Mouse (Mus musculus) spleen, postnatal 10 days (tissue): Measurements from ENCODE around the gene Sesn1.
"Not testable (repeated sequence)": the region's sequence is repeated elsewhere in the genome, so short reads cannot be mapped to it uniquely, and the experiment has no call there.

Source experiments
- DNase-seq, 2 experiments: peaks; one replicate each; pipeline ENCODE4 v3.0.0; 2021 to 2022; ENCODE audit warnings: low spot score in 2 of 2

The Sesn1 gene

DNA sequence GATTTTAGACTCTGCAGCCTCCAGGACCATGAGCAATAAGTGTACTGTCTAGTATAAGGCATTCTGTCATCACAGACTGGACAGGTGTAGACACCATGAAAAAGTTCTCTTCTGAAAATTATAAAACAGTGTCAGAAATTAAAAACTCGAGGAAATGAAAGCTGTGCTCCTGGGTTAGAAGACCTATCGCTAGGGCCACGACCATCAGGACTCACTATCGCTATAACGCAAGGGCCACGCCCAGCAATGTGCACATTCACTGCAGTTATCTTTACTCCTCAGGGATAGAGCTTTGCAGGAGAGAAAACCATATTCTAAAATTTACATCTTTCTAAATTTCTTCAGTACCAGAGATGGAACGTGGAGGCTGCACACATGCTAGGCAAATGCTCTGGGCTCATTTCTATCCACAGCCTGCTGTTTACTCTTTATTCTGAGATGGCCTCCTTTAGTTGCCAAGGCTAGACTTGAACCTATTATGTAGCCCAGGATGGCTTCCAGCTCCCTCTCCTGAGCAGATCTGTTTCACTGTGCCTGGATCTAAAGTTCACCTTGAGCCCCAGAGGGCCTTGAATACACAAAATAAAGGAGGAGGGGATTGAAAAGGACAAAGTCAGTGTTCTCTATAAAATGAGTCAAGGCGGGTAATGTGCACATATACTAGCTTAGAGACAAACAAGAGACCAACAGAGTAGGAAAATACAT lies 102.7 kb downstream of the Sesn1 start:
- peak; percentile 60 to 87 for DNase-seq

DNA sequence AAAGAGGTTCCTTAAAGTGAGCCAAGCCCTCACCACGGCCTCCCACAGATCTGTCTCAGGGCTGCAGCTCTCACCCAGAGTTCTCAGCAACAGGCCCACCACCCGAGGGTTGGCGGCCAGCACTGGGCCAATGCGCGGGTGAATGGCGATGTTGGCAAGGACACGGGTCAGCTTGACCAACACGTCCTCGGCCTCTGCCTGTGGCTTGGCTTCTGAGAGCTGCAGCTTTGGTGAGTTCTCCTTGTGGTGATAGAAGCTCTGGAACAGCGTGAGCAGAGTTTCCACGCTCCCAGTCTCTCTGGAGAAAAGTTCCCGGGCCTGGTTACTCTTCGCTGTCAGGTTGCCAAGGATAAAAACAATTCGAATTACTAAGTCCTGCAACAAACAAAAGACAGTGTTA lies 117.0 kb downstream of the Sesn1 start:
- DNase-seq: no peak

GRCm38 (mm10) chr10:41930966-41931365 lies 121.2 kb downstream of the Sesn1 start:
- DNase-seq: no peak

DNA sequence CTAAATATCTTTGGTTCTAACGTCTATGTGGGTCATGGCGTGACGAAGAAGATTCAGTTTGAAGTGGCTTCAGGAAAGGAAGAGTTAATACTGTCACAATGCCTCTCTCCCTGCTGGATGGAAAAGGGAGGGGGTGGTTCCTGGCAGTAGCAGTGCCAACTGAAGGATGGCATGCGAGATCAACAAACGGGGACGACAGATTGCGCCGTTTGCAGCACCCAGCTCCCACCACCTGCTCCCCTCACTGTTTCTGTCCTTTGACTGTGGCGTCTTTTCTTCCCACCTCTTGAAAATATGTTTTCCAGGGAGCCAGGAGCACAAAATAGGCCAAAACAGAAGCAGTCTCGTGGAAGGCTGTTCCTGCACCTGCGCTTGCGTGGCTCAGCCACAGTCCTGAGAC lies 122.2 kb downstream of the Sesn1 start:
- no peak for DNase-seq

- no peak for DNase-seq
These were observed 123.2 kb downstream of the Sesn1 start for GRCm38 (mm10) chr10:41932943-41933342.

DNA sequence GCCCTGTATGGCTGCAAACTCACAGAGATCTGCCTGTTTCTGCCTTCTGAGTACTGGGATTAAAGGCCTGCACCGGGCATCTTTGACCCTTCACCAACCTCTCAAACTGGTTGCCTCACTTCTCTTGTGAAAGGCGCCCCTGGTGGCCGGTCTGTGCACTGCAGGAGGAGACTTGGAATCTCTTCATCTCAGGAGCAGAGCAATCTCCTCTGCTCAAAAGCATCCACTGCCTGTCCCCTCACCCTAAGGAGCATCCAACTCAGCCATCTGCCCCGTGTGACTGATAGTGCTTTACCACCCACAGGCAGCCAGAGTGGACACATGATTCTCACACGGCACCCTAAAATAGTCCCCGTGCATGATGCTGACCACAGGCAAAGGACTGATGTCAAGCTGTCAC lies 123.8 kb downstream of the Sesn1 start:
- DNase-seq: peak; percentile 79 to 90

DNA sequence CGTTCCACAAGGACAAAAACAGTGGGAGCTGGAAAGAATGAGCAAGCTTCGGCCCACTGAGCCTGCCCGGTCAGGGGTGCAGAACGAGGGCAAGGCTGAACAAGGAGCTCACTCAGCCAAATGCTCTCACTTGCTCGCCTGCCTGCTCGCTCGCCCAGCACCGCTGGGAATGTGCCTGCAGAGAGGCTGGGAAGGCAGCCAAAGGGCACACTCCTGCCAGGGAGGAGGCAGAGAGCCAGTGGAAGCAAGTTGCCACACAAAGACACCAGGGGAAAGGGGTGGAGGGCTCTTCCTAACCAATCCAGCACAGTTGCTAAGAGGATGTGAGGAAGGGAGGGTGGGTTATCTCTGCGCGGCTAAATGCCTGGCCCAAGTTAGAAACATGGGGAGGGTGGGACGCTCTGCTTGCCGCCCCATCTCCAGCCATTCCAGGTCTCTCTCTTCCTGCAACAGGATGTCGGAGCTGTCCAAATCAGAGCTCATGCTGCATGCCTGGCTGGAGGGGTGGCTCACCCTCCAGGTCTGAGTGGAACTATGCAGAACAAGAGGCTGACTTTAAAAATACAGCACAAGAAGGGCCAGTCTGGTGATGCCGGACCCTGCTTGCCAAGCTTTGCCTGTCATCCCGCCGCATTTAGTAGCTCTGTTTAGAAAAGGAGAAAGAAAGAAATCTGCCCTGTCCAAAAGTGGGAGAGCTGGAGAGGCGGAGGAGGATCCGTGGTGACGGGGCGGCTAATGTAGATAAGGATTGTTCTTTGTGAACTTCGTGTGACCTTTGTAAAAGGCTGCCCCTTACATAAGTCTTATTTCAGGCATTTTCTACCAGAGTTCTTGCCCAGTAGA lies 125.1 kb downstream of the Sesn1 start:
- no peak for DNase-seq

GRCm38 (mm10) chr10:41935476-41935829 lies 125.7 kb downstream of the Sesn1 start:
- DNase-seq: no peak

- DNase-seq: no peak
These were observed 126.4 kb downstream of the Sesn1 start for GRCm38 (mm10) chr10:41936100-41936499.

GRCm38 (mm10) chr10:41937176-41937575 lies 127.4 kb downstream of the Sesn1 start:
- peak in 1 of 2 experiments; percentile 42 for DNase-seq

DNA sequence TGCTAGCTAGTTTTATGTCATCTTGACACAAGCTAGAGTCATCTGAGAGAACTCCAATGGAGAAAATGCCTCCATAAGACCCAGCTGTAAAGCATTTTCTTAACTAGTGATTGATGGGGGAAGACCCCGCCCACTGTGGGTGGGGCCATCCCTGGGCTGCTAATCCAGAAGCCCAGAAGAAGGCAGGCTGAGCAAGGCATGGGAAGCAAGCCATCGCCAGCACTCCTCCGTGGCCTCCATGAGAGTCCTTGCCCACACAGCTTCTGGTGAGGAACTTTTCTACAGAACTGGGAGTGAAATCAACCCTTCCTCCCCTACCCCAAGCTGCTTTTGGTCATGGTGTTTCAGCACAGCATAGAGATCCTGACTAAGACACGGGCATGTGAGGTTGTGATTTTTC lies 129.4 kb downstream of the Sesn1 start:
- no peak for DNase-seq

DNA sequence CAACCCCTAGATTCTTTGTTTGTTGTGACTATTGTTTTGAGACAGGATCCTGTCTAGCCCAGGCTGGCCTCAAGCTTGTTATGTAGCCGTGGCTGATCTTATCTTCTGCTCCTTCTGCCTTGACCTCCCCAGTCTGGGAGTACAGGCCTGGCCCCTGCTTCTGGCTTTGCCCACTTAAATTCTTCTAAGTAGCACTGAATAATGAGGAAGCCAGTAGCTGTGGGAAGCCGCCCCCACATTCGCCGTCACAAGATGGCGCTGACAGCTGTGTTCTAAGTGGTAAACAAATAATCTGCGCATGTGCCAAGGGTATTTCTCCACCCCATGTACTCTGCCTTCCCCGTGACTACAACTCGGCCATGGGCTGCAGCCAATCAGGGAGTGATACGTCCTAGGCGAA lies 142.6 kb downstream of the Sesn1 start:
- DNase-seq: not testable (repeated sequence)

- no peak for DNase-seq
These were observed 143.3 kb downstream of the Sesn1 start for GRCm38 (mm10) chr10:41952850-41953527.

DNA sequence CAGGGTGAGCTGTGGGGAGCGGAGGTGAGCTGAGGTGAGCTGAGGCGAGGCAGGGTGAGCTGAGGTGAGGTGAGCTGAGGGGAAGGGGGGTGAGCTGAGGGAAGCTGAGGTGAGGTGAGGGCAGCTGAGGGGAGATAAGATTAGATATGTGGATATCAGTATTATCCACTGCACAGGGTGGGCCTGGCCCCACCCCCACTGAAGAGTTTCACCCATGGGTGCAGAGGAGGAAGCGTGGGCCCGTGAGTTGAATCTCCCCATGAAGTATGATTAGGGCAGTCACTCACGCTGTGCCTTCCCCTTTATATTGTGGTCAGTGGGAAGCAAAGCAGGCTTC lies 143.8 kb downstream of the Sesn1 start:
- no peak for DNase-seq

DNA sequence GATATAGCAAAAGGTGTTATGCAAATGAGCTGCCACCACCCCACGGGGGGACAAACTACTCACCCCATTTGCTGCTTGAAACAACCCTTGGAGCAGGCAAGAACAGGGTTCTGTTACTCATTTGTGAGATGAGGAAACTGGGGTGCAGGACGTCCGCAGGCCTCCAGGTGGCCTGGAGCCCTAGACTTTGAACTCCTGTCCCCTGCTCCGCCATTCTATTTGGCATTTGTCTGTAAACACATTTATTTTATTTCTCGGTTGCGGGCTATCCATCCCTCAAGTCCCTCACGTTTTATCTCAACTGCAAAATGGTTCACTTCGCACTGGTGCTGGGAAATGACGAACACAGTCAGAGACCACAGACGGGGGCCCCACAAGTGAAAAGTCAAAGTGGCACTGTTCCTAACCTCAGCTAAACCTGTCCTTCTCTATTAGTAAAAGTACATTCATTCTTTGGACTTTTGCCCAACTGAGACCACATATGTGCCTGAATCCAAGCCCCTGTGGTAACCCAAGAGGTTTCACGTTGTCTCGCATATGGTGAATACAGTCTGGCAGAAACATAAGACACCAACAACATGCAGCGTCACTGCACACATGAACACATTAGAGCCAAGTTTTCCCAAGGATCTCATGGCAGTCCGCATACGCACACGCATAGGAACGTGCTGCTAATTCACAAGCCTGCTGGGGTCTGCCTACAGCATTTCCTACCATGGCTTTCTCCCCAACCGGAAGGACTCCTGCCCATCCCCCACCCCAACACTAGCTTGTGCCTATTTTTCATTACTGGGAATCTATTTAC lies 147.9 kb downstream of the Sesn1 start:
- no peak for DNase-seq
